Mouse (Mus musculus) kidney, adult 8-10 months (tissue): ENCODE measurements around the gene Usp46.
"Not testable (repeated sequence)": the region's sequence is repeated elsewhere in the genome, so short reads cannot be mapped to it uniquely, and the experiment has no call there.

Experiments
- DNase-seq, 2 experiments: peaks; one replicate each; pipeline ENCODE4 v3.0.0; 2022

Usp46 gene

GRCm38 (mm10) chr5:74020506-74020905, 47.7 kb downstream of the Usp46 start:
- no peak for DNase-seq

DNA sequence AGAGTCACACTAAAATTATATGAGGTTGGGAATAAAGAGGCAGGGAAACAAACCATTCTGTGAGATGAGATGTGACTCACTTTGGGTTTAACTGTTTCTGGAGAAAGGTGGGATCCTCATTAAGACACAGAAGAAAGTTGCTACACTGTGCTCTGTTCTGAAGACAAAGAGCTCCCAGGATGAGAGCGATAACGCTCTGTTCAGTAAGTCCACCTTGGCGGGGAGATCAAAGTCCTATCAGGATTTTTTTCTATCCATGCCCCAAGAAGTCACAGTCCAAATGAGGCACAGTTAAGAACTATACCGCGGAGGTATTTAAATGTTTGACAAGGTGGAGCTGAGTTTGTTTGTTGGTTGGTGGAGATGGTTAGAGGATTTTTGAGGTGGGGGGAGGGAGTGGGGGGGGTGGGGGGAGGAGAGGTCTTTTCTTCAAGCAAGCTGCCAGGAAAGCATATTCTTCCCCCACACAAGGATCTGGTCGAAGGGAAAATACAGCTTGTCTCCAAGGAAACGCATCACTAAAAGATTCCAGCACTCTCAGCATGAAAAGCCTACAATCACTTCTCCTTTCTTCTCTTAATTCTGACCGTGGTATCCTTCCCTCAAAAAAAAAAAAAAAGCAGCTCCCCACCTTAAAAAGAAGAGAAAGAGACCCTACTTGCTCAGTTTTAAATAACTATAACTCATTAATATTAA, 49.2 kb downstream of the Usp46 start:
- DNase-seq, result no peak

GRCm38 (mm10) chr5:74017488-74017887, 50.7 kb downstream of the Usp46 start:
- peak; percentile 42 to 63 for DNase-seq

DNA sequence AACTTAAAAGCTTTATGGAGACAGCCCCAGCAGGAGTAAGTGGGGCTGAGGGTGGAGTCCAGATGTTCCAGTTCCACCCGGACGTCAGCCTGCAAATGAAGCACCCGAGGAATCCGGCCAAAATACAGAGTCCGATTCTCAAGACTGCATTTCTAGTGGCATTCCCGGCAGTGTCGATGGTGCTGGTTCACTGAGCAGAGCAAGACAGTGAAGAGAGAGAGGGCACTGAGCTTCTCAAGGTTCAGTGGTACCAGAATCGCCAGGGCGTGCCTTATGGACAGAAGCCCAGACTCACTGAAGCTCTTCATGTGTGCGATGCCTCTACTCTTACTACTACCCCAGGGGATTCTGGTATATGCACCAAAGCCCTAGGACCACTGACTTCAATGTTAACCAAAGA, 56.6 kb downstream of the Usp46 start:
- DNase-seq, result peak; percentile 89 to 93

DNA sequence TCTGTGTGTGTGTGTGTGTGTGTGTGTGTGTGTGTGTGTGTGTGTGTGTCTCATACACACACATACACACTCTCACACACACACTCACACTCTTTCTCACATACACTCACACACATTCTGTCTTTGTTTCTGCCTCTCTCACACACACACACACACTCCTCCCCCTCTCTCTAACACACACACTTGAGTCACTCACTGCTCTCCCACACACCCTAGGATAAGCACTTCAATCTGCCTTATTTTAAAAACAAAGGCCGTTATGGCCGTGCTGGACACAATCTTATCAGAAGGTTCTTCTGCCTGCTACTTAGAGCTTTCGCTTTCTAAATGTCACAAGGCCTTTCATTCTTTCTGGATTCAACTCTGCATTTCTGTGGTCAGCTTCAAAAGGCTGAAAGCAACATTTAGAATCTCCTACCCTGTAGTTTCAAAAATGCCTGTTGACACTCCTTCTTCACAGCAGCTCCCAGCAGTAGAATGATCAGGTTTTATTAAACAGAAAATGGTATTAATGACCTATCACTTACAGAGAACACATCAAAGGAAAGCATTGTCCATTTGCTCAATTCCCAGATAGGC, 60.6 kb downstream of the Usp46 start:
- no peak for DNase-seq

DNA sequence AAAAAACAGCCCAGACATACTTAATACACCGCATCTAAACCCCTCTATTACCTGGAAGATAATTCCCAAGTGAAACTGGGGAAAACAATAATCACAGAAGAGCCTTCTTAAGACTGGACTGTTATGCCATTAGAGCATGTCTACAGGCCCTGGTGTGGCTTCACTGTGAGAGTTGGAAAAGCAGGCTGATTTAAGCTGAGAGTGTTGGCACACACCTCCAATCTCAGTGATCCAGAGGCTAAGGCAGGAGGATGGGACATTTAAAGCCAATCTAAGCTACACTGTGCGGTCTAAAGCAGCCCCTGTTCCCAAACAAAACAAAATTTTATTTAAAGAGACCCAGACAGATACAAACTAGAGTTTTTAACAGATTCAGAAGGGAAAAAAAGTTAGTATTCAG, 62.3 kb downstream of the Usp46 start:
- DNase-seq, result no peak

- no peak for DNase-seq
Observed at GRCm38 (mm10) chr5:74001743-74002142, 66.5 kb downstream of the Usp46 start.

DNA sequence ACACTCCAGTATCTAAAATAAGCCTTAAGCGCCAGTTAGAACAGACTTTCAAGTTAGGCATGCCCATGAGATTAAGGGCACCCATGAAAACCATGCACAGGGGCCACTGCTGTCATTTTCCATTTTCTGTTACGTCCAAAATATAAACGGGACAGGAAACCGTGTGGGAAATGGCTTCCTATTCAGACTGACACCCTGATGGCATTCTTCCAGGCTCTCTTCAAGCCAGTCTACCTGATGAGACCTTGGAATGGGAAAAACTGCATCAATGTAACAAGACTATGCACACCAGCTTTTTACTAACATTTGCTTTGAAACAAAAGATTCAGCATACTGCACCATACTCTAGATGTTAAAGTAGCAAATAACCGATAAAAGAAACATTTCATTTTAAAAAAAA, 69.3 kb downstream of the Usp46 start:
- DNase-seq, result no peak

DNA sequence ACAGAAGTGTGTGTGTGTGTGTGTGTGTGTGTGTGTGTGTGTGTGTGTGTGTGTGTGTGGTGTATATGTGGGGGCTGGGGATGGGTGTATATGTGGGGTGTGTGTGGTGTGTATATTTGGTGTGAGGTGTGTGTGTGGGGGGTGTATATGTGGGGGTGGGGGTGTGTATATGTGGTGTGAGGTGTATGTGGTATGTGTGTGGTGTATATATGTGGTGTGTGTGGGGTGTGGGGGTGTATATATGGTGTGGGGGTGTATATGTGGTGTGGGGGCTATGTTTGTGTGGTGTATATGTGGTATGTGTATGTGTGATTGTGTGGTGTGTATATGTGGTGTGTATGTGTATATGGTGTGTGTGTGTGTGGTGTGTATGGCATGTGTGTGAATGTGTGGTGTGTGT, 73.4 kb downstream of the Usp46 start:
- DNase-seq, result no peak

DNA sequence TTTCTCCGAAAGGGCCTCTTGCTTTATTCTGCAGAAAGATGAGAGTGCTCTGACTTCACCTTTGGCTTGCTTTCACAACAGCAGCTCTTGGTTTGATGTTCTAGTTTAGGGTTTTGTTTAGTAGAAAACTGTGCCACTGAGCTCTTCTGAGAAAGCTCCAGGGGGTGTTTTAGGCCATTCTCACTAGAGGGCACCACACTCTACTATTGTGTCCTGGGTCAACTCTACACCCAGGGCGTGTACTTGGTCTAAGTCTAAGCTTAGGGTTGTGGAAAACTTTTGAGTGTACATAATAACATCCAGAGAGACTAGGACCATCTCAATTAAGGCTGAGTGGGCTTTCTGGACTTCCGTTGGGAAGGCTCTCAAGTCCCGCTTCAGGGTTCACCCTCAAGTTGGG, 74.7 kb downstream of the Usp46 start:
- DNase-seq, result peak; percentile 40 to 48

GRCm38 (mm10) chr5:73992321-73992720, 75.9 kb downstream of the Usp46 start:
- no peak for DNase-seq

DNA sequence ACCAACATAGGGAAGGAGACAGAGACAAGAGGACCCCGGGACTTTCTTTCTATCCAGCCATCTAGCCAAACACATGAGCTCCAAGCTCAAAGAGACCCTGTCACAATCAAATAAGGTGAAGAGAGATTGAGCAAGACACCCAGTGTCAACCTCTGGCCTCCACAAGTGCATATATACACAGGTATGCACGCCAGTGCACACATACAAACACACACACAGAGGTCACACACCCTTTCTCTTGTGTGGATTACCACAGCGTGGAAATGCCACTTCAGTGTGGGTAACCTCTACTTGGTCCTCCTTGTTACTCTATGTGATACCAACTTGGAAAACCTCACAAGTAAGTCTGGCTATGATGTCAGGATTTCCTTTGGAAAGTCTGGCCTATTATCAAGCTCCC, 78.7 kb downstream of the Usp46 start:
- DNase-seq, result no peak

GRCm38 (mm10) chr5:73987777-73988560, 80.3 kb downstream of the Usp46 start:
- no peak for DNase-seq

DNA sequence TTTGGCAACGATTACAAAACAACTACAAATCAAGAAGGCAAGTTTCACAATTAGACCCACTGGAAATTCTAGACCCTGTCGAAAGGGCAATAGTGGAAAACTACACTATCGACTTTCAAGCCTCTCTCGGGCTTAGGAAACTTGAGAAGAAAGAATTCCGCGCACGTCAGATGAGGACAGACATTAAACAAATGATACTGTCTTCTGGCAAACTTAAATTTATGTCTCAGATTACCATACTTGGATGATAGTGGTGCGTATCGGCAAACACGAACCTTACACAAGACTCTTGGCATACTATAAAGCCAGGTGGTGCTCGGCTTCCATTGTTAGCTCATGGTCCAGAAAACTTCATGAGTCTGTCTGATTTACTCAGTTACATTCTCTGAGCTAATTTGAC, 90.8 kb downstream of the Usp46 start:
- DNase-seq, result no peak

DNA sequence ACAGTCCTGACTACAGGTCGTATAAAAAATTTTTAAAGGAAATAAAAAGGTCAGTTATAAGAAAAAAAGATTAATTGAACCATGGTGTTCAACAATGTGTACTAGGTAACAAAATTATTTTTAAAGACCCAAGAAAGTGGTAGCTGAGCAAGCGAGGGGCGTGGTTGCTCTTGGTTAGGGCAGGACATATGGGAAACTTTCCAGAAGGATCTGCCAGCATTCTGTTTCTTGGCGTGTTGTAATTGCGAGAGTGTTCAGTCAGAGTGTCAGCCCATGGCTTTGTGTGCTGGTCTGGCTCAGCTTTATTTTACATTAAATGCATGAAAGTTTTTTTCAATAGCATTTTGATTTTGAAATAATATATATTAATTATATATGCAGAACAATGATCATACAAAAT, 96.5 kb downstream of the Usp46 start:
- DNase-seq, result no peak

- peak; percentile 47 to 48 for DNase-seq
Observed at GRCm38 (mm10) chr5:73970024-73970628, 98.1 kb downstream of the Usp46 start.

DNA sequence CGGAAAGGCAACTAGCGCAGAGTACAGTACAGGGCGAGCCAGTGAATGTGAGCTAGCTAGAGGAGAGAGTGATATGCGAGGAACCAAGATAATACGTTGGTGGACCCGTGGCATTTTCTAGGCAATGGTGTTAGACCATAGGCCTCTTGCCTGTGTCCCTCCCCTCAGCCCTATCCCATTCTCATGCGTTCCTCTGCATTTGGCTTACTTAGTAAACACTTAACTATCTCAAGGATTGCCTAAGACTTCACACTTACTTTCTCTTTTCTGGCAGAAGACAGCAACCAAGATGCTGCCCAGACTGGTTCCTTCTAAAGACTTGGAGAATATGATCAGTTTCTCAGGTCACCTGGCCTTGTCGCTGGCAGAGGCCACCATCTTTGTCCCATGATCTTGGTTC, 98.9 kb downstream of the Usp46 start:
- DNase-seq, result no peak

DNA sequence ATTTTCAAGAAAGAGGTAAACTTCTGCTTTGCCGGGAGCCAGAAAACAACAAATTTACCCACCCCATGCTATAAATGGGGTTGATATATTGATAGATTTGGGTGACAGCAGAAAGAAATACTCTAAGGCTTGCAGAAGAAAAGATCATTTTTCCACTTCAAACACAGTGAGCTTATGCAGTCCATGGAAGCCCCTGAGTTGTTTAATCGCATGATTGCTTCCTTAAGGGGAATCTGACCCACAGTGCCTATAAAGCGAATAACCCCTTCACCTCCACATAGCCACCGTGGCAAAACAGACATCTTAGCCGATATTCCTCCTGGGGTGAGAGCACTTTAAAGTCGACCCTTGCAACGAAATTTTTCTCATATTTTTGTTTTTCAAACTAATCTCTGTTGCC, 108.5 kb downstream of the Usp46 start:
- no peak for DNase-seq

- not testable (repeated sequence) for DNase-seq
Observed at GRCm38 (mm10) chr5:73958614-73959013, 109.6 kb downstream of the Usp46 start.

- no peak for DNase-seq
Observed at GRCm38 (mm10) chr5:73958096-73958495, 110.1 kb downstream of the Usp46 start.

DNA sequence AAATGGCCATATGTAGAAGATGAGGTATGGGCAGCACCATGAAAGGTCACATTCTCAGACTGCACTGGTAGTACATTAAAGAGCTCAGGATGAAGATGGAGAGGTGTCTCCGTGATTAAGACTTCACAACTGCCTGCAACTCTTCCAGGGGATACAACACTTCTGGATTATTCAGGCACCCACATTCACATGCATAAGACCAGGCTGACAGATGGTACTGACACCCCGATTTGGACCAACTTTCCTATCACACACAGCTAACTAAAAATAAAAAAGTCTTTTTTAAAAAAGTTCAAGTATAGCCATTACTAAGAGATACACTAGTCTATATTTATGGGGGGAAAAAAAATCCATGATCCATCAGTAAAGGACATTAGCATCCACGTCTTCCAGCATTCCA, 112.5 kb downstream of the Usp46 start:
- no peak for DNase-seq

GRCm38 (mm10) chr5:73955005-73955404, 113.2 kb downstream of the Usp46 start:
- DNase-seq, result no peak

DNA sequence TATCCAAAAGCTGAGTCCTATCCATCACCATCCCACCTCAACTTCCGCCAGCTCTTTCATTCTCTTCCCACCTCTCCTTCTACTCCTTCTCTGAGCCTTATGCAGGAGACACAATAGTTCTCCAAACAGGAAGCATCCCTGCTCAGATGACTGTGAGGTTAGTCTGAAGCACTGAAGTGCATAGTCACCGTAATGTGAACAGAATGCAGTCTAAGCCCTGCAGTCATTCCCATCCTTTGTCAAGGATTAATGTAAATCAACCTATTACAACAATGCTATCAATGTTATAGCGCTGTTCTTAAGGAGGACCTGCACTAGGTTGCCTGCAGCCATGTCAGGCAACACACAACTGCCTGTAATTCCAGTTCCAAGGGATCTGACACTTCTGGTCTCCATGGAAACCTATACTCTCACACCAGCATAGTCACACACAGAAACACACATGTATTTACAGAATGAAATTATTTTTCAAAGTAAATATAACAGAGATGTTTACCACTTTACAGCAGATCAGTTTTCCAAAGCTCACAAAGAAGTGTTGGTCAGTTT, 115.1 kb downstream of the Usp46 start:
- DNase-seq, result no peak

DNA sequence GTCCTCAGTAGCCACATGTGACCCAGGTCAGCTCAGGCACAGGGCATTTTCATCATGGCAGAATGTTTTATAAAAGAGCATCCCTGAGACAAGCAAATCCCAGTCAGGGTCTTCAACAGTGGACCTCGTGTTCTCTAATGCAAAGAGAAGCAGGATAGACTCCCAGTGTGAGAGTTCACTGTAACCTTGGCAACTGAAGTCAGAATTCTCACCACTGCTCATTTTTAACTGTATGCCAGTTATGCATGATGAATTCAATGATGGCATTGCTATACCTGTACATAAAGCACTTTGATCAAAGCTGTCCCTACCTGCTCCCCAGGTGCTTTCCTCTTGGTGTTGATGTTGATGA, 116.6 kb downstream of the Usp46 start:
- DNase-seq, result no peak
